Mouse (Mus musculus) frontal cortex, adult 2 months (tissue): ENCODE data around the gene Zbed4. TPM values are rescaled to one million over a fixed set of nuclear protein-coding genes. Genes with fewer than 3 reads are reported as not detected.
"Not testable (repeated sequence)": the region's sequence is repeated elsewhere in the genome, so short reads cannot be mapped to it uniquely, and the experiment has no call there.

Experiments used
- DNase-seq, 2 experiments: peaks; one replicate each; pipeline ENCODE4 v3.0.0; 2022; ENCODE audit warnings: low spot score in 1 of 2; ENCODE audit errors: extremely low spot score in 1 of 2
- polyA plus RNA-seq: library from polyadenylated mRNA; depleted of rRNA; stranded (reverse); fragments of >200 nt; gene quantifications from 2 replicates; pipeline ENCODE4 v1.2.3, GENCODE M21; 2012; rRNA removed

Gene Zbed4
- polyA plus RNA-seq, result 6.3 and 6.4 TPM in 2 replicates

DNA sequence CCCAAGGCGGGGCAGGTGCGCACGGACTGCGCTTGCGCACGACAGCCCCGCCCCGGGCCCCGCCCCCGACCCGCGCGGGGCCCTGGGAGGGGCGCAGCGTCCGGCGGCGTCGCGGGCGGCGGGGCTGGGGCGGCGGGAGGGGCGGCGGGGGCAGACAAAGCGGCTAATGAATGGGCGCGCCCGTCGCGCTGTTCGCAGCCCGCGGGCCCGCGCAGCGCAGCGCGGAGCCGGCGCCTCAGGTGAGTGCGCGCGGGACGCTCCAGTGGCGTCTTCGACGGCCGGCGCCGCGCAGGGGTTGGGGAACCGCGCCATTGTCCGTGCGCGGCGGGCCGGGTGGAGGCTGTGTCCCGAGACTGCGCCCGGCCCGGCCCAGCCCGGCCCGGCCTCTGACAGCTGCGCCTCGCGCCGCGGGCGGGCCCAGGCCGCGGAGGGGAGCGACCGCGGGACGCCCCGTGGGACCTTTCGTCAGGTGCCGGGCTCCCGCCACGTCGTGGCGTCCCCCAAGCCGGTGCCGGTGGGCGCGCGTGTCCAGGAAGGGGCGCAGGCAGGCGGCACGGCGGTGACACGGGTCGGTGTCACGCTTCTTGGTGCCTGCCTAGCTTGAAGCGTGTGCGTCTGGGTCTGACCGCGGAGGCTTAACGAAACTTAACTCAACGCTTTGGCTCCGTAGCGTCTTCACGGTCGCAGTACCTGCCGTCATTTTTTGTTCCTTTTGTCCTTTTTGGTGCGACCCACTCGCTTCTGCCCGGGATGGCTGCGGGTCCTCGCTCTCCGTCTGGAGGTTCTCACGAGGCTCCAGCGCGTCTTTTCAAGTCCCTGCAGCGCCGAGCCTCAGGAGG is at the start of gene Zbed4:
Gene Zbed4 (plus strand): TSS at position 97 of the 839 bp plus-strand sequence.
- no peak for DNase-seq

DNA sequence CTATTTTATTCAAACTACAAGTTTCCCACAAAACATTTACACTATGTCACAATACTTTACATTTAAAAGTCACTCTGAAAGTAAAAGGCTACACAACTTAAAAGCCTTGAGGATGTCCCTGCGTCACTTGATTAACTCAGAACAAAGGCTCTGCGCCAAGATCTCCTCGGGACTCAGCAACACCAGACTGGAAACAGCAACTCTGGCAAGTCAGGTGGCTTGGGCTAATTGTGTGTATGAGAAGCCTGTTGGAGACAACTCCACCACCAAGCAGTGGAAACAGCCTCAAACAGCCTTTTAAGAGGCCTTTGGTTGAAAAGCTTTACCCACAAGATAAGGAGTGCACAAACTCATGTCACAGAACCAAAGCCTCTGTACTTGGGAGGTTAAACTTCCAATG is 49.0 kb upstream of the Zbed4 start:
- DNase-seq, result no peak

DNA sequence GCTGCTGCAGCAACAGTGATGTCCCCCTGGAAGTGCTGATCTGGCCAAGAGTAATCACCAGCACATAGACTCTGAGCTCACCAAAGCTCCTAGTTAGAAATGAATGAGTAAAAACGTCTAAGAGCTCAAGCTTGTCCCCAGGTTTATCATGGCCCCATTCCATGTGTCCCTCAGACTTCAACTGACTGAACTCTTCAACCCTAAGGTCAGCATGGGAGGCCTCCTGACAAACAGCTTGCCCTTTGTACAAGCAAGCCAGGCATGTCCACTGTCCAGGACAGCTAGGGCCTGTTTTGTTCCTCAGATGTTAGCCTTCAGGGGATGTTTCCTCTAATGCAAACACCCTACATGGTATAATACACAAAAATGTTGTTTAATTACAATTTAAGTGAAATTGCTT is 47.2 kb upstream of the Zbed4 start:
- no peak for DNase-seq

- no peak for DNase-seq
These were observed 45.1 kb upstream of the Zbed4 start for GRCm38 (mm10) chr15:88706320-88706719.

DNA sequence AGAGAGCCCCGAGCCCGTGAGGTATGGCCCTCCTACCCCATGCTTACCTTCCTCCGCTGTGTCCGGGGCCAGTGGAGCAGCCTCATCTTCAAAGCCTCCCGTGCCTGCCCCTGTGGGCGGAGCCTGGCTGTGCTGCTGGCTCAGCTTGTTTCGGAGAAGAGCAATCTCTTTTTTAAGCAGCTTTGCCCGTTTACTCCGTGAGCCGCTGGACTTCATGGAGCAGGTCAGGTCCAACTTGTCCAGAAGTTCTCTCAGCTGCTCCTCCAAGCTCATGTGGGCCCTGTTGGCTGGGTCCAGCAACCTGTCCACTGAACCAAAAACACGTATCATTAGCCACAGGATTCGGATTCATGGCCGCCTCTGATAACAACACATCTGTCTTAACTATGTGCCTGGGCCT is 44.5 kb upstream of the Zbed4 start:
- not testable (repeated sequence) for DNase-seq

DNA sequence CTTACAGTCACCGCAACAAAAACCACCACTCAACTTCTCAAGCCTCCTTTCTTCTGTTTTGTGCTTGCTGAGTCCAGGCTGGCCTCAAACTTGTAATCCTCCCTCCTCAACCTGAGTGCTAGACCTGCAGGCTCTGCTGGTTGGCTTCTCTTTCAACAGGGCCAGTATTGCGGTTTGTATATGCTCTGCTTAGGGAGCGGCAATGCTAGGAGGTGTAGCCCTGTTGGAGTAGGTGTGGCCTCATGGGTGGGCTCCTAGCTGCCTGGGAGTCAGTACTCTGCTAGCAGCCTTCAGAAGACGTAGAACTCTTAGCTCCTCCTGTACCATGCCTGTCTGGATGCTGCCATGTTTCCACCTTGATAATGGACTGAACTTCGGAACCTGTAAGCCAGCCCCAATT is 43.3 kb upstream of the Zbed4 start:
- no peak for DNase-seq

GRCm38 (mm10) chr15:88708657-88709511 is 42.6 kb upstream of the Zbed4 start:
- no peak for DNase-seq

GRCm38 (mm10) chr15:88709878-88710277 is 41.6 kb upstream of the Zbed4 start:
- no peak for DNase-seq

GRCm38 (mm10) chr15:88712501-88712900 is 39.0 kb upstream of the Zbed4 start:
- DNase-seq, result no peak

GRCm38 (mm10) chr15:88714021-88714589 is 37.4 kb upstream of the Zbed4 start:
- DNase-seq, result peak in 1 of 2 experiments; percentile 24

DNA sequence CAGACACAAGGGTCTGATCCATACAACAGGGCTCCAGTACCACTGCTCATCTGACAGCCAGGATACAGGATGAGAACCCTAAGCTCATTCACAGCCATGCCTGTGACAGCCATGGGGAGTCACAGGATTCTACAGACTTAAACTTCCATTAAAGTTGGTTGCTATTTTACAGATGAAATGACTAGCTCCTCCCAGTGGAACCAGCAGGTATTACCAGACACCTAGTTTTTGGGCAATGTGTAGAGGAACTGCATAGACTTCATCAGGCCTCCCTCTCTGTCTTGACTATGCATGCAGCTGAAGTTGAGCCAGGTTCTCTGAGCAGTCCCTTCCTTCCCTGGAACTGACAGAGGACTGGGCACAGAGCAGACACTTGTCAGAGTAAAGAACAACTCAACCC is 35.1 kb upstream of the Zbed4 start:
- DNase-seq, result peak in 1 of 2 experiments; percentile 61

GRCm38 (mm10) chr15:88717239-88717638 is 34.2 kb upstream of the Zbed4 start:
- DNase-seq, result no peak

- DNase-seq, result no peak
These were observed 28.3 kb upstream of the Zbed4 start for GRCm38 (mm10) chr15:88723205-88723604.

- DNase-seq, result no peak
These were observed 27.1 kb upstream of the Zbed4 start for GRCm38 (mm10) chr15:88724311-88724710.

GRCm38 (mm10) chr15:88725036-88725435 is 26.4 kb upstream of the Zbed4 start:
- no peak for DNase-seq

DNA sequence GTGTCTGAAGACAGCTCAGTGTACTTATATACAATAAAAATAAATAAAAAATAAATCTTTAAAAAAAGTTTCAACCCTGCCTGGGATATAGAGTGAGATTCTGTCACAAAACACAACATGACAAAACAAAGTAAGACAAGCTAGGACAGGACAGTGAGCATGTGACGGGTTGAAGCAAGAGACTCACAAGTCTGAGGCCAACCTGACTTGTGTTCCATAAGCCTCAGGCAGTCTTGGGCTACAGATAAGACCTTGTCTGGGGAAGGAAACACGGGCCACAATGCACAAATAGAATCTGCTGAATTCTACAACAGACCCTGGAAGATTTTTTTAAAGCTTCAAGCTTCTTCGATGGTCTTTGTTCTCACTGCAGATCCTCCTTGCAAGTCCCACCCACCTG is 24.3 kb upstream of the Zbed4 start:
- no peak for DNase-seq

DNA sequence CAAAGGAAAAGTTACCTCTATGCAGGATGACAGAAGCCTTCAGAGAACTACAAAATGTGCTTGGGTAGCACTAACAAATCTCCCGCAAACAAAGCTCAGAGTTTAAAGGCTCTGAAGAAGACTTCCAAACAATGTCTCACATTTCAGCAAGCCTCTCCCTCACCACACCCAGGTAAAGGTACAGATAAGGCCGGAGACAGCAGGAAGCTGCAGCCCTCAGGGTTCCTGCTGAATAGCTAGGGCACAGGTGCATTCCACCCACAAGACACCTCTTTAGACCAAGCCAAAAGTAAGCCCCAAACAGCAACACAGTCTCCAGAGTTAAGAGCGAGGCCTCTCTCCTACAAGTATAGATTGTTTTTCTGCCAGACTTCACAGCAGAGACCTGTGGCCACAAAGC is 20.7 kb upstream of the Zbed4 start:
- no peak for DNase-seq

DNA sequence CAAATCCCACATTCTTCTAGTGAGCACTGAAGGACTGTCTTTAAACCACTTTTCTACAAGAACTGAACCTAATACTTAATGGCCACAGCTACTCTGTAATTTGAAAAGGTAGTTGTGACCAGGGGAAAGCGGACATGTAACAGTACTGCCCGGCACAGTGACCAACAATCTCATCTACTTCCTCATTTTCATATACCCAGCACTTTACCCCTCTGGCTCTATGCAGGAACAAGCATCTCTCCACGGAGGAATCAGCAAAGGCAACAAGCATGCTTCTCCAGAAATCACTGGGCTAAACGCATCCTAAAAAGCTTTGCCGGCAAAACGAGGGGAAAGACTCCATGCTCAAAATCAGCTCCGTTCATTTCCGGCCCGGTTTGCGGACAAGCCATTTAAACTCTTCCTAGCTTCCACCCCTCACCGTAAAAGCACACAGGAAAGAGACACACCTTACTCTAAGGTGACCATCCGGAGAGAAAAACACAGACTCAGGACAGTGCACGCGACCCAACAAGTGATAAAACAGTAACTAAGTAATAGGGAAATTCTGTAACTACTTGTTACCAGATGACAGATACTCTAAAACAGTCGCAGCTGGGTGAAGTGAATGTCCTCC is 18.9 kb upstream of the Zbed4 start:
- DNase-seq, result no peak

DNA sequence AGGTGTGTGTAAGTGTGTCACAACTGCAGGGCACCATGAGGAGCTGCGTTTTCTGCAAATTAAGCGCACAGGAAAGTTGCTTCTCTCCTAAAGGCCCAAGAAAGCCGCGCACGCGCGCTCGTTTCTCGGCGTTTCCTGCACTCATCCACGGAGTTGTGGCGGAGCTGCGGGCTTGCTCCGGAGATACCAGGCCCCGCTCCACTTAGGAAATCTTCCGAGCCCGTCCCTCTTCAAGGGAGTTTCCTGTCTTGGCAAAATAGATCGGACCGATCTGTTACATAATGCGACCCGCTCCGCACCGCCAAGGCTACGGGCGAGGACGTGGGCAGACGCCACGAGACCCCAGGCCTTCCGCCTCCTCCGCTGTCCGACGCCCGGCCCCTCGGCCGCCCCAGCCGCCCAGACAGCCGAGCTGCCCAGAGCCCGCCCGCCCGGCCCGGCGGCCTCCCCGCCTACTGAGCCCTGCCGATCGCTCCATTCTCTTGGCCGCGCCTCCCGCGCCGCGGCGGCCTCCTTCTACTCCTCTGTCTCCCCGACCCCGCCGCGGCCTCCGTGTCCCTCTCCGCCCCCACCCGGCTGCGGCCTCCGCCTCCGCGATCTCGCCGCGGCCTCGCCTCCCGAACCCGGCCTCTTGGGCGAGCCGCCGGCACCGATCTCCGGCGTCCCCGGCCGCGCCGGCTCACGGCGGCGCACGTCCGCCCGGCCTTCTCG is 18.3 kb upstream of the Zbed4 start:
- peak; percentile 31 to 72 for DNase-seq
